Mouse (Mus musculus) neural tube, embryonic 10.5 days (tissue): ENCODE results near the gene Bmpr1a.
"Not testable (repeated sequence)": the region's sequence is repeated elsewhere in the genome, so short reads cannot be mapped to it uniquely, and the experiment has no call there.

Experiments used
- DNase-seq: peaks from one replicate; pipeline ENCODE4 v3.0.0-alpha.2; 2017; ENCODE audit warnings: low spot score; ENCODE audit errors: extremely low spot score

Gene Bmpr1a

DNA sequence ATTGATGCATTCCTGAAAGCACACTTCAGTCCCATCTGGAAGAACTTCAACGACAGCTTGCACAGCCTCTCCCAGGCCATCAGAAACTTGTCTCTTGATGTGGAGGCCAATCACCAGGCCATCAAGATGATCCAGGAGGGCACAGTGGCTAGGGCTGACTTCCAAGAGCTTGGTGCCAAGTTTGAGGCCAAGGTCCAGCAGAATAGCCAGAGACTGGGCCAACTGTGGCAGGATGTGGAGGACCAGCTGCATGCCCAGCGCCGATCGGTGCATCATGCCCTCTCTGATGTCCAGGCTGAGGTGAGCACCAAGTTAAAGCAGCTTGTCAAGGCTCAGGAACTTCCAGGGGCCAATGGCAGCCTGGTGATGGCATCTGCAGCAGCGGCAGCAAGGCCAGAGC lies 105.3 kb downstream of the Bmpr1a start:
- DNase-seq: no peak

DNA sequence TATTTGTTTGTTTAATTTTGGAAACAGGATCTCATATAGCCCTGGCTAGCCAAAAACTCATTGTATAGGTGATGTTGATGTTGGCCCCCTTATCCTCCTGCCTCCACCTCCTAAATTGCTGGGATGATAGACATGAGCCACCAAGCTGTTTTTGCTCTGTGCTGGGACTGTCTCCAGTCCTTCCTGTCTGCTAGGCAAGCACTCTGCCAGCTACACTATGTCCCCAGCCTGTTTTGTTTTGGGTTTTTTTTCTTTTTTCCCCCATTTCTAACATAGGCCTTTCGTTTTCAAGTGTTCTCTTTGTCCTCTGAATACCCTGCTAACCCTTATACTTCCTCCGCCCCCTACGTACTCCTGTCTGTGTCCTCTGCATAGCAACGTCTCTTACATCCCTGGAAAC lies 109.8 kb downstream of the Bmpr1a start:
- no peak for DNase-seq

DNA sequence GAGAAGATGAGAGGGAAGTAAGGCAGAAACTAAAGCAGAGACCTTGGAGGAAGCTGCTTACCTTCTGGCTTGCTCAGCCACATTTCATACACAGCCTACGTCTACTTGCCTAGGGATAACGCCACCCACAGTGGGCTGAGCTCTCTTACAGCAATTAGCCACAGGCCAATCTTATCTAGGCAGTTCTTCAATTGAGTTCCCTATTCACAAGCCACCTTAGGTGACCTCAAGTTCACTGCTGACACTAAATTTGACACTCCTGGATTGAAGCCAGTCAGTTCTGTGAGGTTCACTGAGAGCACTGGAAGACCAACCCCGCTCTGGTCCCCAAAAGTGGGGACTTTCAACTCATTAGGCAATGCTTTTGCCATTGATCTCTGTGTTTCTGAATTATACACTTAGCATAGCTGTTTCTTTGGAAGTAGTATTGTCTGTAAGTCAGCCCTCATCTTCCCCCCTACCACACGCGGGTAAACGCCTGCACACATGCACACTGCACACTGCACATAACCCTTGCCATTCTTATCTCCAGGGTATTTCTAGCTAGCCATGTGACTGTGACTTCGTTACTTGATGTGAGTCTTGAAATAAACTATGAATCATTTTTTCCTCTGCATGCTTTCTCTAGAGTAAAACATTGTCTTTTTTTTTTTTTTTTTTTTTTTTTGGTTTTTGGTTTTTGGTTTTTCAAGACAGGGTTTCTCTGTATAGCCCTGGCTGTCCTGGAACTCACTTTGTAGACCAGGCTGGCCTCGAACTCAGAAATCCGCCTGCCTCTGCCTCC lies 120.0 kb downstream of the Bmpr1a start:
- no peak for DNase-seq

DNA sequence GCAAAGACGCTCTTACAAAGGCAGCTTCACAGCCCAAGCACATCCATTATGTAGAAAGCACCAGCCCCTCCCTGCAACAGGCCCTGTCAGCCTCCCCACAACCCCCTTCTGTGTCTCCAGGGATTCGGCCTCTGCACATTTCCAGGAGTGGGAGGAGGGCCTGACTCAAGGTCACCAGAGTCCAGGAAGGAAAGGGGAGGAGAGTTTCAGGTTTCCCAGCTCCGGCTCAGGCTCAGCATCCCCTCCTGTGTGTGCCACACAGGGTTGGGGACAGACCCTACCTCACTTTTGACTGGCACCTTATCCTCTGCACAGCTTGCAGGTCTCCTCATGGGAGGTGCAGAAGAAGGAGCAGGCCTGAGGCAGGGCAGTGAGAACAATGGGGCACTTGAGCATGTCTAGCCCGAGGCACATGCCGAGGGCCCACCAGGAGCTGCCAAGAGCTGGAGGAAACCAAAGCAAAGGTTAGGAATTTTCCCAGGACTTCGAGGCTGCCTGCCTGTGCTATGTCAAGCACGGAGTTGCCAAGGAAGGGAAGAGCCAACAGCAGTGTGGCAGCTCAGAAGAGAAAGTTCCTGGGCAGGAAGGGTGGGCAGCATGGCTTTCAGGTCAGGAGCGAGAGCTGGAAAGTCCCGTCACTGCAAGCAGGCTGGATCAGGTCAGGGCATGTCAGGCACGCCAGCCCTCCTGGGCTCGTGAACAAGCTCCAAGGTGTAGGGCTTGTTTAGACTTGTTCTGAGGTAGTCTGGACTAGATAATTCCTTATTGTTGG lies 124.4 kb downstream of the Bmpr1a start:
- DNase-seq: peak; percentile 62

DNA sequence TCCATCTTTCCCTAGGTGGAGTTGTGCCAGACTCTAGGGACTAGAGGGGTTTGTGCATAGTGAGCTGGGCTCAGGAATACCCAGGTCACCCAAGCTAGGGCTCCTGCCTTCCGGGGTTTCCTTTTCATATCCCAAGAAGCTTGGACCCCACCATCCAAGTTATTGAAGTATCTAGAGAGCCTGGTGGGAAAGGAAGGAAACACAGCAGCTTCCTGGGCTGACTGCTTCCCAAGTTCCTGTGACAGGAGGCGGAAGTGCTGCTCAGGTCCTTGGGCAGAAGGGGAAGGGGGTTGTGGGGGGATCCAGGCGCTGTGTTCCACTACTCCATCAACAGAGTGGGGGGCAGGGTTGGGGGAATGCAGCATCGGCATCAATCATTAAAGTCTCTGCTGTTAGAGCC lies 126.0 kb downstream of the Bmpr1a start:
- DNase-seq: no peak

GRCm38 (mm10) chr14:34375941-34376340 lies 127.2 kb downstream of the Bmpr1a start:
- no peak for DNase-seq

GRCm38 (mm10) chr14:34375415-34375904 lies 127.7 kb downstream of the Bmpr1a start, which contains the start of gene Mmrn2:
TSS of gene Mmrn2 (plus strand) at chr14:34375465.
- no peak for DNase-seq

- DNase-seq: peak; percentile 39
These were observed 128.6 kb downstream of the Bmpr1a start, which contains the start of gene Sncg for GRCm38 (mm10) chr14:34374577-34374976. TSS of gene Sncg (minus strand) at chr14:34374789.

GRCm38 (mm10) chr14:34373581-34373980 lies 129.6 kb downstream of the Bmpr1a start:
- DNase-seq: no peak

- DNase-seq: peak; percentile 37
These were observed 130.5 kb downstream of the Bmpr1a start for GRCm38 (mm10) chr14:34372646-34373045.

- DNase-seq: no peak
These were observed 131.4 kb downstream of the Bmpr1a start for GRCm38 (mm10) chr14:34371763-34372162.

GRCm38 (mm10) chr14:34370921-34371320 lies 132.2 kb downstream of the Bmpr1a start:
- no peak for DNase-seq

- no peak for DNase-seq
These were observed 132.9 kb downstream of the Bmpr1a start for GRCm38 (mm10) chr14:34370203-34370602.

GRCm38 (mm10) chr14:34365147-34365507 lies 138.0 kb downstream of the Bmpr1a start:
- DNase-seq: no peak

DNA sequence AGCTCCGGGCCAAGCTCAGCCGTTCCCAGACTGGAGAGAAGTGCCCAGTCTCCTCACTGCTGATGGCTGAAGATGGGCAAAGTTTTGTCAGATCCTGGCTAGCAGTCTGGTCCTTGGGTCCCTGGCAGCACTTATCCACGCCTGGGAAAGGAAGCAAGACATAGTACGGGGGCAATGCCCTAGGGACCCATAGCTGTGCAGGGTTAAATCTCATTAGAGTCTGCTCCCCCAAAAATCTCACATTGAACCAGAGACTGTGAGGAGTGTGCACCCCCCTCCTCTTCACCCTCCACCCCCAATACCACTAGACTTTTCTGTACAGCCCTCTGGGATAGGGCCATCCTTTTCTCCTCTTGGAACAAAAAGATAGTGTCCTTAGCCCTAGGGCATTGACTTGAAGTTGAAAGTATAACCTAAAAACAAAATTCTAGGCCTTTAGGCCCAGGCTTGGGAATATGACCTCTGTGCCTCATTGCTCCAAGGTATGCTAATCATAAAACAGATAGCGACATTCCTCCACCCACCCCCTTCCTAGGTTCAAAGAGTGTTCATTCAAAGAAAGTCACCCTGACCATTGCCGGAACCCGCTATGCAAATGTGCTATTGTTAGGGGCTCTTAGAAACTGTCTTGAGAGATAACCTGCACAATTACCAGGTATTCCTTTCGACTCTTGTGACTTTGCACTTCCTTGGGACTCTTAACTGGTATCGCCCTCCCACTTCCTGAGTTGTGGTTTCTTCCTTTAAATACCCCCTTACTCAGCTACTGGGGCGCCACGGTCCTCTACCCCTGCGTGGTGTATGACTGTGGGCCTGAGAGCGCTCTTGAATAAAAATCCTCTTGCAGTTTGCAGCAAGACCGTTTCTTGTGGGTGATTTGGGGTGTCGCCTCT lies 138.6 kb downstream of the Bmpr1a start:
- not testable (repeated sequence) for DNase-seq

GRCm38 (mm10) chr14:34363490-34364253 lies 139.5 kb downstream of the Bmpr1a start:
- DNase-seq: peak; percentile 59

DNA sequence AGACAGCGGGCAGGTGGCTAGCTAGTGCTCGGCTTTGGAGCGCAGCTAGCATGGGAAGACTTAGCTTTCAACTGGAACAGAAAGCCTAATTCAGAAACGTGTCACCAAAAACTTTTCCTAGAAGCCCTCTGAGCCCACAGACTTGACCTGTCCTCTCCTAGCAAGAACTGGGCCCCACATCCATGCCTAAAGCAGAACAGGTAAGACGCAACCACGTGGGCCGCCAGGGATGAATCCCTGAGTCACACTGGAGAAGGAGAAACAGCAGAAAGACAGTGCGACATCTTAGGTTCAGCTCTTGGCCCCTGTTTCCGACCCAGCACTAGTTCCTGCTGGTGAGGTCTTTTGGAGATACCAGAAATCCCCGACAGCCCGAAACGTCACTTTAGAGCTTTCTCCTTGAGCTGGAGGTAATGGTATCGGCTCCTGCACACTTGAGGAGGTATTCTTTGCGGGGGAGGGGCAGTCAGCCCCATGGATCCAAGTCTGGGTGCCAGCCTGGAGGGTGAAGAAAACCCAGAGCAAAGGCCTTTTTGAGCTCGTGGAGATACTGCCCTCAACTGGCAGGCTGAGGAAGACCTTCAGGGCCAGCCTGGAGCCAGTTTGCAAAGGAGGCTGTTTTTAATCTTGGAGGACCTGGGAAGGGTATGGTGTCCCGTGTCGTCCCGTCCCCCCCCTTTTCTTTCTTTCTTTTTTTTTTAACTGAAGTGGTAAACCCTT lies 140.3 kb downstream of the Bmpr1a start:
- peak; percentile 54 for DNase-seq

GRCm38 (mm10) chr14:34362135-34362534 lies 141.0 kb downstream of the Bmpr1a start:
- no peak for DNase-seq
